Mouse (Mus musculus) MEL (cell line): Measurements from ENCODE around the gene Cfap36.

ENCODE experiments used
- CTCF ChIP-seq, 3 experiments: IDR thresholded peaks in 2 of 3; conservative IDR thresholded peaks in 1 of 3; 2 replicates each; pipeline ENCODE4 v1.5.1; 2011 to 2012; ENCODE audit warnings: low read length in 3 of 3, low read depth in 2 of 3, mild to moderate bottlenecking in 2 of 3, improper control_type of control experiment in 1 of 3, inconsistent platforms in 1 of 3, mixed read lengths in 1 of 3, moderate library complexity in 1 of 3; ENCODE audit not compliant: control insufficient read depth in 1 of 3, insufficient read depth in 1 of 3, poor library complexity in 1 of 3, severe bottlenecking in 1 of 3
- EP300 ChIP-seq, 2 experiments: IDR thresholded peaks; 2 replicates each; pipeline ENCODE4 v1.6.1; 2011; ENCODE audit warnings: improper control_type of control experiment in 2 of 2, low read length in 2 of 2, low read depth in 1 of 2, mild to moderate bottlenecking in 1 of 2
- MXI1 ChIP-seq: IDR thresholded peaks from 2 replicates; pipeline ENCODE4 v1.6.1; 2011; ENCODE audit warnings: mild to moderate bottlenecking, low read depth, low read length, improper control_type of control experiment

DNA sequence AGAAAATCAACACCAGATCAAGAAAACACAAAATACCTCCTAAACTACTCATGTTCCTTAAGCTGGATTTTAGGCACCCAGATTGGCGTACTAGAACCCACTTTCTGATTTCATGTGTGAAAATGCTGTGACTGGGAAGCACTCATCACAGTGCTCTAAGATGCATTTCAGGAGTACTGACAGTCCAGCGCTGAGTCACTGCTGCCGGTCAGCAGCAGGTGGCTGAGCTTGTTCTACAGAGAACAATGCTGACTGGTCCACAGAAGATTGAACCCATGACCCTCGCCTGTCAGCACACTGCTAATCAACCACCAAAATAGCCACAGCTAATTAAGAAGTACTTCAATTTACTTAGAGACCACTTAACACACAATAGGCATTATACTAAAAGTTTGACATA lies 5.2 kb downstream of the Cfap36 start:
- TF ChIP-seq EP300 (IDR thresholded peaks at IDR 0.05; ENCODE audit: low read depth in 1 of 2, low read length in 2 of 2) = no peak
- TF ChIP-seq CTCF (IDR thresholded peaks at IDR 0.05 in 2 of 3, conservative IDR thresholded peaks at IDR 0.05 in 1 of 3; ENCODE audit: control insufficient read depth in 1 of 3, insufficient read depth in 1 of 3, low read depth in 2 of 3, low read length in 3 of 3, poor library complexity in 1 of 3, severe bottlenecking in 1 of 3) = no peak
- TF ChIP-seq MXI1 = no peak
